Mouse (Mus musculus) intestine, embryonic 14.5 days (tissue): ENCODE results near the gene Cyb5r4. TPM values are rescaled to one million over a fixed set of nuclear protein-coding genes. Genes with fewer than 3 reads are reported as not detected.
"Not testable (repeated sequence)": the region's sequence is repeated elsewhere in the genome, so short reads cannot be mapped to it uniquely, and the experiment has no call there.

ENCODE experiments used
- ATAC-seq: fragments of 200-750 bp; cut with Nextera tagmentation; replicated peaks from 2 replicates; pipeline ENCODE4 v1.8.0; 2017; ENCODE audit warnings: low read depth, moderate number of reproducible peaks, moderate TSS enrichment, moderate library complexity; ENCODE audit not compliant: low FRiP score, low TSS enrichment
- DNase-seq: peaks from one replicate; pipeline ENCODE4 v3.0.0-alpha.2; 2018; ENCODE audit warnings: low spot score
- H3K27ac ChIP-seq: fragments of 300-500 bp; sonication (generic); 2 replicates; pipeline ENCODE4 v1.5.1; 2014; ENCODE audit warnings: low read depth, mild to moderate bottlenecking, control low read depth
- H3K27me3 ChIP-seq: fragments of 300-500 bp; sonication (generic); replicated peaks from 2 replicates; pipeline ENCODE4 v1.6.1; 2014; ENCODE audit warnings: low read length, control low read depth; ENCODE audit not compliant: control insufficient read depth, insufficient read depth
- H3K36me3 ChIP-seq: fragments of 300-500 bp; sonication (generic); 2 replicates; pipeline ENCODE4 v1.6.1; 2014; ENCODE audit warnings: low read length, control low read depth; ENCODE audit not compliant: control insufficient read depth, insufficient read depth
- H3K4me1 ChIP-seq: fragments of 300-500 bp; sonication (generic); replicated peaks from 2 replicates; pipeline ENCODE4 v1.6.1; 2014; ENCODE audit warnings: low read length, control low read depth, mixed read lengths; ENCODE audit not compliant: control insufficient read depth, insufficient read depth
- H3K4me2 ChIP-seq: fragments of 300-500 bp; sonication (generic); 2 replicates; pipeline ENCODE4 v1.6.1; 2014; ENCODE audit warnings: low read length
- H3K4me3 ChIP-seq: fragments of 300-500 bp; sonication (generic); 2 replicates; pipeline ENCODE4 v1.5.1; 2014; ENCODE audit warnings: low read depth, low read length, control low read depth, mixed read lengths
- H3K9ac ChIP-seq: fragments of 300-500 bp; sonication (generic); 2 replicates; pipeline ENCODE4 v1.6.1; 2014; ENCODE audit warnings: mild to moderate bottlenecking, low read length
- H3K9me3 ChIP-seq: fragments of 300-500 bp; sonication (generic); 2 replicates; pipeline ENCODE4 v1.6.1; 2016; ENCODE audit warnings: low read length, control low read depth; ENCODE audit not compliant: control insufficient read depth
- WGBS: fragments of 180-500 bp; shearing (Covaris S2); extraction: QIAGEN DNeasy Blood & Tissue Kit; methylation state at CpG from one replicate; pipeline ENCODE4 v1.1.7; 2014; 5-methylcytosine and 5-hydroxymethylcytosine counted together
- polyA plus RNA-seq: library from polyadenylated mRNA; unstranded; fragments of >200 nt; fragmentation: Nextera tagmentation; extraction: Ambion mirVana; gene quantifications from 2 replicates; pipeline ENCODE4 v1.2.1, GENCODE M21; 2014

Gene Cyb5r4
- polyA plus RNA-seq, 1 experiment from 2014 or later, result 49.7 TPM

DNA sequence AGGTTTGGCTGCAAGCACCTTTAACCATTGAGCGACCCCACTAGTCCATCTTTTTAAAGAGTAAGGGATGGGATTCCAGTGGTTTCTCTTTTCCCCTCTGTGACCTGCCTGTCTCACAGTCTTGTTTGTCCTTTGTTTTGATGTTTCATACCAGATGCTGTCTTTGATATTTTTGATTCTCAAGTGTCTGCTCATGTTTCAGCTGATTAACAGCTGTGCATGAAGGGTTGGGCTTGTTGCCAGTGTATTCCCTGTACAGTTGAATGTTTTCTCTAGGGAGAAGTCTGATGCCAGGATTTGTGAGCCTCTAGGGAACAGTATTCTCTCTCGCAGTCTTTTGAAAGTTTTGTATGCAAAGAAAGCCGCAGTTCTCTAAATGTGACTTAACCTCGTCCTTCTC lies 27.6 kb downstream of the Cyb5r4 start:
- Histone ChIP-seq H3K36me3 (no peaks in the 10 kb centered on the region; the same call in 1 of the 2 replicates), H3K9ac (no peak overlapping the region), H3K4me2 (no peak overlapping the region), H3K4me3 (no peak overlapping the region), H3K9me3 (no peaks in the 10 kb centered on the region), H3K27ac (no peak overlapping the region), H3K4me1 (no peaks in the 10 kb centered on the region), H3K27me3 (no peaks in the 10 kb centered on the region)
- DNase-seq, result no peak
- no peak for ATAC-seq
- 78% methylated on average over 4 of the region's 4 CpGs for WGBS

DNA sequence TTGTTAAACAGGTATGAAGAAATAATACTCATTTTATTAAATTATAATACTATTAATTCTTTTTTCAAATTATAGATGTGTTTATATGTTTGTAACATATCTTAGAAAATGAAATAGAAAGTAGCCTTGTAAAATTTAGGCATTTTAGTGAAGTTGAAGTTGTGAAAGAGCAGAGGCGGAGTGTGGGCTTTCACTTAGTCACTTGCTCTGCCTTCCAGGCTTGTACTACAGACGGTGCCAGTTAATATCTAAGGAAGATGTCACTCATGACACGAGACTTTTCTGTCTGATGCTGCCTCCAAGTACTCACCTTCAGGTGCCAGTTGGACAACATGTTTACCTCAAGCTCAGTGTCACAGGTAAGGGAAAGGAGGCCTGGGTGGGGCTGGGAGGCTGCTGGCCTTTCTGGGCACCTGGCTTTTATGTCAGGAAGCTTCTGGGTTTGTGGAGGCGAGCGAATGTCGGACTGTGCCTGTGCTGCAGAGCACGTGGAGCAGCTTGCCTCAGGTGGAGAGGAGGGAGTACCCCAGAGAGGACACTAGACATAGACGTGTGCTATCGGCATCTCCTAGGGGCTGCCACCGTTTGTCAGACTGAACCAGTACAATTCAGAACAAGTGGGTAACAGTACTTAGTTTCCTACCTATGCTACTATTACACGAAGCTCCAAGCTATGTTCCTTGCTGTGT lies 33.9 kb downstream of the Cyb5r4 start:
- Histone ChIP-seq H3K36me3 (peaks cover 25% of the 10 kb centered on the region), H3K4me2 (no peak overlapping the region), H3K27ac (no peak overlapping the region), H3K27me3 (no peaks in the 10 kb centered on the region), H3K9ac (no peak overlapping the region), H3K4me1 (no peaks in the 10 kb centered on the region), H3K9me3 (no peaks in the 10 kb centered on the region), H3K4me3 (no peak overlapping the region)
- DNase-seq, result no peak
- no peak for ATAC-seq
- 91% methylated on average over 11 of the region's 11 CpGs for WGBS

DNA sequence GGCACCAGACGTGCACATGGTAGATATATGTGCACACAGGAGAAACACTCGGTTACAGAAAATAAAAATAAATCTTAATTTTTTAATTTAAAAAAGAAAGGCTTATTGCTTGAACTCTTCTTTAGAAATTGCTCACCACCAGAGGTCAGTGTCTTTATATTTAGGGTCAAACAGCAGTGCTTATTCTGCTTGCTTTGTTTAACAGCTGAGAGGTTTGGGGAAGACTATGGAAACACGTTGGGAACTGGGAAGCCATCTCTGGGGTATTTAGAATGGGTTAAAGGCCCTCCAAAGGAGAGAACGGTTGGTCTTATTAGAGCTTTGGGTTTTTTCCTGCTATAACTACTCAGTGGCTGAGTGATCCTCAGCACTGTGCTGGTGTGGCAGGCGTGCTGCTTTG lies 40.5 kb downstream of the Cyb5r4 start:
- no peak for ATAC-seq
- Histone ChIP-seq H3K4me1 (no peaks in the 10 kb centered on the region), H3K4me3 (no peak overlapping the region), H3K4me2 (no peak overlapping the region), H3K27me3 (no peaks in the 10 kb centered on the region), H3K36me3 (peaks cover 31% of the 10 kb centered on the region), H3K27ac (no peak overlapping the region), H3K9ac (no peak overlapping the region), H3K9me3 (no peaks in the 10 kb centered on the region)
- WGBS, result 79% methylated on average over 5 of the region's 5 CpGs
- no peak for DNase-seq

DNA sequence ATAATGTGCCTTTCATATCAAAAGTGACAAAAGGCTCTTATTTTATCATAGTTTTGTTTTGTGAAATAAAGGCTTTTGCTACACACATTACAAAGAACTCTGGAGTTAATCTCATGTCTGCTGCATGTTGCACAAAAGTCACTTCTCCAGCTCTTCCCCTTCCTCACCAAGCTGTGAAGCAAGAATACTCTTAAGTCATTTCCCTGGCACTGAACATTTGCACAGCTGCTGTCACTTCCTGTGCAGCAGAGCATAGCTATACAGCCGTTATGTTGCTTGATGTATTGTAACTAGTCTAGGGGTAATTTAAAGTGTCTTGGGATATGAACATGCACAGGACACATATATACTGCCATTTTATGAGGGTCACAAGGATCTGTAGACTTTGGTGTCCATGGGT lies 46.3 kb downstream of the Cyb5r4 start:
- no peak overlapping the region for H3K4me3 ChIP-seq
- DNase-seq (no peak), ATAC-seq (no peak)
- H3K27me3 ChIP-seq, result no peaks in the 10 kb centered on the region
- H3K4me2 ChIP-seq, result no peak overlapping the region
- H3K36me3 ChIP-seq, result peaks cover 17% of the 10 kb centered on the region
- 71% methylated on average over 1 of the region's 1 CpGs for WGBS
- H3K27ac ChIP-seq, result no peak overlapping the region
- no peaks in the 10 kb centered on the region for H3K4me1 ChIP-seq
- no peaks in the 10 kb centered on the region for H3K9me3 ChIP-seq
- no peak overlapping the region for H3K9ac ChIP-seq

DNA sequence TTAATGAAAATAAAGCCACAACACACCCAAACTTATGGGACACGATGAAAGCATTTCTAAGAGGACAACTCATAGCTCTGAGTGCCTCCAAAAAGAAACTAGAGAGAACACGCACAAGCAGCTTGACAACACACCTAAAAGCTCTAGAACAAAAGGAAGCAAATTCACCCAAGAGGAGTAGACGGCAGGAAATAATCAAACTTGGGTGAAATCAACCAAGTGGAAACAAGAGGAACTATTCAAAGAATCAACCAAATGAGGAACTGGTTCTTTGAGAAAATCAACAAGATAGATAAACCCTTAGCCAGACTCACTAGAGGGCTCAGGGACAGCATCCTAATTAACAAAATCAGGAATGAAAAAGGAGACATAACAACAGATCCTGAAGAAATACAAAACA lies 49.8 kb downstream of the Cyb5r4 start:
- H3K27ac ChIP-seq, H3K27me3 ChIP-seq, H3K9ac ChIP-seq, H3K4me3 ChIP-seq, H3K4me2 ChIP-seq, ATAC-seq, DNase-seq, H3K4me1 ChIP-seq, H3K9me3 ChIP-seq: not testable (repeated sequence)
- H3K36me3 ChIP-seq, result peaks cover 17% of the 10 kb centered on the region
- WGBS, result 91% methylated on average over 3 of the region's 3 CpGs

DNA sequence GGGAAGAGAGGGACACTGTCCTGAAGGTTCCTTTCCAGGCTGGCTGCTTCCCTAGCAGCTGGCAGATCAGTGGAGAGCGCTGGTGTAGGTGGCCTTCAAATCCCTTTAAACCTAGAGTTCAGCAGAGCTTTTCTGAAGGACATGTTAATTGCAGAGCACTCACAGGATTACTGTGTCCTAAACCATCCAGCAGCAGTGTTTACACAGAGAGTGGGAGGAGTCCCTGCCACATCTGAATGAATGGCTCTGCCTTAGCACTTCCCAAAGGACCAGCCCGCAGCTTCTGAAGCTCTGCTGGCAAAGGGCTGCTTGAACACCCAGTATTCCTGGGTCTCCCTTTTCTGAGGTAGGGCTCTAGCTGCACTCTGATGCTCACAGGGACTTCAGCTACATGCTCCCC lies 56.1 kb downstream of the Cyb5r4 start:
- Histone ChIP-seq H3K27me3 (no peaks in the 10 kb centered on the region), H3K9me3 (no peaks in the 10 kb centered on the region), H3K4me3 (no peak overlapping the region), H3K36me3 (no peaks in the 10 kb centered on the region), H3K4me2 (no peak overlapping the region), H3K9ac (no peak overlapping the region), H3K4me1 (no peaks in the 10 kb centered on the region), H3K27ac (no peak overlapping the region)
- ATAC-seq (peak; percentile 83; the same call in 1 of the 2 replicates), DNase-seq (no peak)
- WGBS, result 8% methylated on average over 2 of the region's 2 CpGs

DNA sequence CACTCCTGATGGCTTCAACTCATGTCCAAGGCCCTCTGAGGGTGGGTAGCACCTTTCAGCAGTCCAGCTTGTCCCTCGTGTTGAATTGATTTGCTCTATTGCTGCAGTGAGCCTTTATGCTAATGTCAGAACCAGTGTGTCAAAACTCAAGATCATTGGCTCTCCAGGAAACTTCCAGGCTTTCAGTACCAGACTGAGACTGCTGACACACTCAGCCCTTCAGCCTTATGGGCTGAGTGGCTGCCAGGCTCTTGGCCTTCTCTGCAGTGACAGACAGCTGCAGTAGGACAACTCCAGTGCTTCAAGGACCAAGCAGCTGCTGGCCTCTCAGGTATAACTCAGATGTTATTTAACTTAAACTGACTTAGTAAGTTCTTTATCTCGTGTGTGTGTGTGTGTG lies 57.7 kb downstream of the Cyb5r4 start:
- Histone ChIP-seq H3K4me1 (no peaks in the 10 kb centered on the region), H3K4me3 (no peak overlapping the region), H3K27ac (no peak overlapping the region), H3K9ac (no peak overlapping the region), H3K36me3 (no peaks in the 10 kb centered on the region), H3K4me2 (no peak overlapping the region), H3K9me3 (no peaks in the 10 kb centered on the region), H3K27me3 (no peaks in the 10 kb centered on the region)
- 61% methylated on average over 2 of the region's 2 CpGs for WGBS
- no peak for DNase-seq
- ATAC-seq, result no peak

DNA sequence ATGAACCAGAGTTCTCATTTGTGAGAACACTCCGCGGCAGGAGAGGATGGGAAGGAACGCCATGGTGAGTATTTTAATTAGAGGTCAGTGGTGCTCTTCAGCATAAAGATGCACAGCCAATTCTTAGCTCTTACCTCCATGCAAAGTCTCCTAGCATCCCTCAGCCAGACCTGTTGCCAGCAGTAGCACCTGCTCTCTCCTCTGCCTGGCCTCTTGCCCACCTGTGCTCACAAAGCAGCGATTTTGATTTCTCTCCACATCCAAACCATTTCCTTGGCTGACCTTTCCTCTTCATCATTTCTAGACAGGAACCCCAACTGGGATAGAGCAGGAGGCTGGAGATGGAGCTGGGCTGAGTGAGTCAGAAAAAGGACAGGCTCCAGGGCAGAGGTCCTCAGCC lies 65.2 kb downstream of the Cyb5r4 start:
- Histone ChIP-seq H3K4me1 (no peaks in the 10 kb centered on the region), H3K9me3 (no peaks in the 10 kb centered on the region), H3K36me3 (no peaks in the 10 kb centered on the region), H3K27ac (no peak overlapping the region), H3K4me3 (no peak overlapping the region), H3K9ac (no peak overlapping the region), H3K4me2 (no peak overlapping the region), H3K27me3 (no peaks in the 10 kb centered on the region)
- WGBS, result 84% methylated on average over 4 of the region's 4 CpGs
- ATAC-seq, result no peak
- DNase-seq, result no peak

DNA sequence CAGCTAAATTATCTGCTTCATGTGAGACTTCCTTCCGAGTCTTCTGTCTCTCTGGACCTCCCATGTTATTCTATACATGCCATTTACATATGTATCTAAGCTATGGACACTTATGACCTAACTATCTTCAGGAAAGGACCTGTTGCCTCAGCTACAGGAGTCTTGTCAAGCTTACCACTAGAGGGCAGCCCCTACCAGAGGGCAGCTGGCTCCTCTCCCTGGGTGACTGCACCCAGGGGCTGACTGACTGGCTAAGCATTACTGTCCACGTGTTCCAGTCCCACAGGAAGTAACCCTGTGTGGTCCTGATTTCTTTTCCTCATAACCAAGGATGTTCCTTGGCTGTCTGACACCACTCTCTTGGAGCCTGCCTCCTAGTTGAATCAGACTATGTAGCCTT lies 76.2 kb downstream of the Cyb5r4 start:
- DNase-seq (no peak), ATAC-seq (no peak)
- H3K9me3 ChIP-seq, result no peaks in the 10 kb centered on the region
- H3K4me1 ChIP-seq, result no peaks in the 10 kb centered on the region
- H3K4me2 ChIP-seq, result no peak overlapping the region
- H3K9ac ChIP-seq, result no peak overlapping the region
- no peak overlapping the region for H3K27ac ChIP-seq
- no peaks in the 10 kb centered on the region for H3K27me3 ChIP-seq
- 55% methylated on average over 2 of the region's 2 CpGs for WGBS
- H3K36me3 ChIP-seq, result no peaks in the 10 kb centered on the region
- H3K4me3 ChIP-seq, result no peak overlapping the region
